Mouse (Mus musculus): Measurements from ENCODE around the gene Cobll1. TPM values are rescaled to one million over a fixed set of nuclear protein-coding genes. Genes with fewer than 3 reads are reported as not detected.

Gene Cobll1
- polyA plus RNA-seq, 1 experiment from 2014 or later = 12.8 TPM

DNA sequence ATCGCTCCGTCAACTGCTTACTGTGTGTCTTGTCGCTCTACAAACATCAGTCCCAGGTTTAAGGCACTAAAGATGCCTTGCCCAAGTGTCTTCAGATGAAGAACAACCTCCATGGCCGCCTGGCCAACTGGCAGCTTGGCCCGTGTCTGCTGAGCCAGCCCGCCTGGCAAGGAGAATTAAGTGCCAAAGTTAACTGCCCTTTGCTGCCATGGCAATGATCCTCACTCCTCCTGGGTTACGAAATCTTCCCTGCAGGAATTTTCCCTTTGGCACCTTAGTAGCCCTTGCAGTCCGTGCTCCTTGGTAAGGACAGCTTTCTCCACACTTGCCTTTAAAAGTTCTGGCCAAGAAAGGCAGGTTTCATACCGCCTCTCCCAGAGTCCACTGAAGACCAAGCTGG lies 20.9 kb downstream of the Cobll1 start:
- Histone ChIP-seq H3K9me3 (replicated peaks) (no peaks in the 10 kb centered on the region), H3K36me3 (no peaks in the 10 kb centered on the region), H3K4me2 (no peak overlapping the region), H3K4me3 (no peak overlapping the region), H3K27me3 (replicated peaks) (no peaks in the 10 kb centered on the region), H3K9ac (no peak overlapping the region), H3K27ac (ENCODE audit: poor library complexity, severe bottlenecking) (no peak overlapping the region), H3K4me1 (replicated peaks) (peaks cover 10% of the 10 kb centered on the region; the same call in 1 of the 2 replicates)
- 89% methylated on average over 9 of the region's 9 CpGs for WGBS
- ATAC-seq (ENCODE audit: insufficient number of reproducible peaks, low FRiP score) = no peak

DNA sequence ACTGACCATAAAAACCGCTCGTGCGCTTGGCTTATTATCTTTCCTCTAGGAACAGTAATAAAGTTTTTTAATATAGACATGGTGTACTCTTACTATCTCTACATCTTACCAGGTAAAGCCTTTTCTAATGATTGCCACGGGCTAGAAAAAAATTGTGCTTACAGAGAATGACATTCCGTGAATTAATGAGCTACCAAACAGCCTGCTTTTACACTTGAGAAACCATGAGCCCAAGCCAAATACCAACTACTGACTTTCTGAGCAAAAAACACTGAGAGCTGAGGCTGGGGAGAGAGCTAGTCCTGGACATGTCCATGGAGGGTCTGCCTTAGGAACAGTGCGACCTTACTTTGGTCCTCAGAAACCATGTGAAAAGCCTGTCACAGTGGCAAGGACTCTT lies 21.5 kb downstream of the Cobll1 start:
- Histone ChIP-seq H3K4me2 (no peak overlapping the region), H3K27me3 (replicated peaks) (no peaks in the 10 kb centered on the region), H3K9me3 (replicated peaks) (no peaks in the 10 kb centered on the region), H3K4me1 (replicated peaks) (peaks cover 10% of the 10 kb centered on the region; the same call in 1 of the 2 replicates), H3K36me3 (no peaks in the 10 kb centered on the region), H3K4me3 (no peak overlapping the region), H3K27ac (ENCODE audit: poor library complexity, severe bottlenecking) (no peak overlapping the region), H3K9ac (no peak overlapping the region)
- WGBS = 89% methylated on average over 6 of the region's 6 CpGs
- ATAC-seq (ENCODE audit: insufficient number of reproducible peaks, low FRiP score) = no peak

DNA sequence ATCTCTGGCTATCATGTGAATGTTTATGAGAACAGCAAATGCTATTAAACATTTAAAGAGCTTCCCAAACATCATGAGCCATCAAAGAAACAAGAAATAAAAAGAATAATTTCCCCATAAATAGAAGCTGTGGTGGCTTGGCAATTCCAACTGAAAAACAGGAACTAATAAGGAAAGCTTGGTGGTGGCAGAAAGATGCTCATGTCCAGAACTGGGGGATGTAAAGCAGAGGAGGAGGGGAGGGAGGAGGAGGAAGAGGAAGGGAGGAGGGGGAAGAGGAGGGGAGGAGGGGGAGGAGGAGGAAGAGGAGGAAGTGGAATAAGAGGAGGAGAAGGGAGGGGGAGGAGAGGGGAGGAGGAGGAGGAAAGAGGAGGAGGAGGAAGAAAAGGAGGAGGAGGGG lies 23.0 kb downstream of the Cobll1 start:
- Histone ChIP-seq H3K9me3 (replicated peaks) (no peaks in the 10 kb centered on the region), H3K27me3 (replicated peaks) (no peaks in the 10 kb centered on the region), H3K9ac (no peak overlapping the region), H3K4me2 (no peak overlapping the region), H3K27ac (ENCODE audit: poor library complexity, severe bottlenecking) (no peak overlapping the region), H3K36me3 (no peaks in the 10 kb centered on the region), H3K4me3 (no peak overlapping the region), H3K4me1 (replicated peaks) (peaks cover 3% of the 10 kb centered on the region; the same call in 1 of the 2 replicates)
- no peak for ATAC-seq (ENCODE audit: insufficient number of reproducible peaks, low FRiP score)

DNA sequence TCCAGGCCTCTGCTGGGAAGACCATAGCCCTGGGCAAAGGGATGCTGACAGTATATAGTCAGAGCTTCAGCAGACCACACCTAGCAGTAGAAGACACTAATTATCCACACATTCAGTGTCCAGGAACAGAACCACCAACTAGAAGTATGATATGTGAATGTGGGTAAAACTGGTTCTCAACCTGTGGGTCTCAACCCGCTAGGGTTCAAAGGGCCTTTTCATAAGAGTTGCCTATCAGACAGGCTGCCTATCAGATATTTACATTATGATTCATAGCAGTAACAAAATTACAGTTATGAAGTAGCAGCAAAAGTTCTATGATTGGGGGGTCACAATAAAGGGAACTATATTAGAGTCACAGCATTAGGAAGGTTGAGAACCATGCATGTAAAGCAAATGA lies 24.6 kb downstream of the Cobll1 start:
- no peak overlapping the region for H3K4me3 ChIP-seq
- no peaks in the 10 kb centered on the region for H3K36me3 ChIP-seq
- no peak overlapping the region for H3K9ac ChIP-seq
- H3K27ac ChIP-seq (ENCODE audit: poor library complexity, severe bottlenecking) = no peak overlapping the region
- no peak overlapping the region for H3K4me2 ChIP-seq
- no peaks in the 10 kb centered on the region for H3K4me1 ChIP-seq (replicated peaks)
- no peaks in the 10 kb centered on the region for H3K9me3 ChIP-seq (replicated peaks)
- 96% methylated on average over 1 of the region's 1 CpGs for WGBS
- ATAC-seq (ENCODE audit: insufficient number of reproducible peaks, low FRiP score) = no peak
- no peaks in the 10 kb centered on the region for H3K27me3 ChIP-seq (replicated peaks)

DNA sequence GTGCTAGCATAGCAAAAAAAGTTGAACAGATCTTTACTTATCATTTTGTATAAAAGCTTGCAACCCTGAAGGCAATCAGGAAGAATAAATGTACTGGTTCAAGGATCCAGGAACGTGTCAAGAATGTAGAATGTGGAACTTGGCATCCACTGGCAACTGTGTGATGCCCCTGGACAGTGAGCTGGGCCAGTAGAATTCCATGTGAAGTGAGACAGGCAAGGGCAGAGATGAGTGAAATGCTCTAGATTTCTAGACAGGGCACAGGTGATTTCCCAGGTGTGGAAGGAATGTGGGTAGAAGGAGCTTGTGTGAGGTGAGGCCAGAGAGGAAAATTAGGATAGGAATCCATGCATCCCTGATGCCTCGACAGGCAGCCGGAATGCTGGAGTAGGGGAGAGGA lies 25.5 kb downstream of the Cobll1 start:
- Histone ChIP-seq H3K9ac (no peak overlapping the region), H3K36me3 (no peaks in the 10 kb centered on the region), H3K27me3 (replicated peaks) (no peaks in the 10 kb centered on the region), H3K9me3 (replicated peaks) (no peaks in the 10 kb centered on the region), H3K4me1 (replicated peaks) (no peaks in the 10 kb centered on the region), H3K4me2 (no peak overlapping the region), H3K4me3 (no peak overlapping the region), H3K27ac (ENCODE audit: poor library complexity, severe bottlenecking) (no peak overlapping the region)
- ATAC-seq (ENCODE audit: insufficient number of reproducible peaks, low FRiP score) = no peak
- 89% methylated on average over 3 of the region's 3 CpGs for WGBS

DNA sequence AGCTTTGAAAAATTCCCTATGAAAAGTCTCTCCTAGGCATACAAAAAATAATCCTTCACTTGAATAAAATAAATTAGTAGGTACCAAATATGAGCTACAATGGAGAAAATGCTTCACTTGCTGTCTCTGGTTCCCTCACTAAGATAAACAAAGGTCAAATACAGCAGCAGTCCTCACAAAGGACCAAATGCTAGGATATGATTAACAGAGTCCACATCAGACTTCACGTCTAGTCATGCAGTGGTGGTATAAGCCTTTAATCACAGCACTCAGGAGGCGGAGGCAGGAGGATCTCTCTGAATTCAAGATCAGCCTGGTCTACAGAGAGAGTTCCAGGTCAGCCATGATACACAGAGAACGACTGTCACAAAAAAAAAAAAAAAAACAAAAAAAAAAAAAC lies 27.6 kb downstream of the Cobll1 start:
- H3K36me3 ChIP-seq = no peaks in the 10 kb centered on the region
- H3K4me2 ChIP-seq = no peak overlapping the region
- ATAC-seq (ENCODE audit: insufficient number of reproducible peaks, low FRiP score) = no peak
- no peak overlapping the region for H3K9ac ChIP-seq
- H3K27ac ChIP-seq (ENCODE audit: poor library complexity, severe bottlenecking) = no peak overlapping the region
- H3K4me1 ChIP-seq (replicated peaks) = no peaks in the 10 kb centered on the region
- no peak overlapping the region for H3K4me3 ChIP-seq
- no peaks in the 10 kb centered on the region for H3K9me3 ChIP-seq (replicated peaks)
- WGBS = 81% methylated on average over 3 of the region's 3 CpGs
- H3K27me3 ChIP-seq (replicated peaks) = no peaks in the 10 kb centered on the region

DNA sequence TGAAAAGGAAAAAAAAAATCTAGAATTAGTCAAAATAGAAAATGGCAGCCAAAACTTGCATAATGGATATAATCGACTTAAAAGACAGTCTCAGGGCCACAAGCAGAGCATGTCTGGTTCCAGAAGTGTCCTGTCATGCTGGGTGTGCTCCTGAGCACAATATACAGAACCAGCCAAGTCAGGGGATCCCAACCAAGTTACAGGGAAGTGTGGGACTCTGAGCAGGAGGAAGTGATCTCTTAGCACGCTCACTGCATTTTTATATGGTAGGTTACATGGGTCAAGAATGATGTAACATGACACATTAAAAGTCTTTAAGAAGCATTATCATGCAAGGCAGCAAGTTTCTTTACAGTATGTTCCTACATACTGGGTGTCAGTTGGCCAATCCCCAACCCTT lies 31.5 kb downstream of the Cobll1 start:
- no peaks in the 10 kb centered on the region for H3K9me3 ChIP-seq (replicated peaks)
- ATAC-seq (ENCODE audit: insufficient number of reproducible peaks, low FRiP score) = no peak
- WGBS = 90% methylated on average over 2 of the region's 2 CpGs
- no peaks in the 10 kb centered on the region for H3K36me3 ChIP-seq
- 0 out of 2 replicates have a peak, but pooled peaks cover 2% of the 10 kb centered on the region for H3K4me1 ChIP-seq (replicated peaks)
- H3K27ac ChIP-seq (ENCODE audit: poor library complexity, severe bottlenecking) = no peak overlapping the region
- H3K27me3 ChIP-seq (replicated peaks) = no peaks in the 10 kb centered on the region
- H3K4me3 ChIP-seq = no peak overlapping the region
- H3K4me2 ChIP-seq = no peak overlapping the region
- H3K9ac ChIP-seq = no peak overlapping the region

DNA sequence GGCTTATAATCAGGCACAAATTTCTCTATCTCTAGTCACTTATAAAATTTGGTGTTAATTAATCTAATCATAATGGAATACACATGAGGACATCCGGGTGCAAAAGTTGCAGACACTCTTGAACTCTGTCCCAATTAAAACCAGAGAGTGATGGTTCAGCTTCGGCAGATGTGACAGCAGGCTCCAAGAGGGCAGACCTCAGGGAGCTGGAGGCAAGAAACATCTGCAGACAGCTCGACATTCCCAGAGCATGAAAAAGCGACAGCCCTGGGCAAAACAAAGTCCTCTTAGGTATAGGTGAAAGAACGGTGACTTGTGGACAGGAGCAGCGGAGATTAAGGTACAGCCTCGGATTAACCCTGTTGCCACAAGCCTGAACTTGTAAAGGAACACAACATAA lies 35.5 kb downstream of the Cobll1 start:
- no peak overlapping the region for H3K9ac ChIP-seq
- no peaks in the 10 kb centered on the region for H3K9me3 ChIP-seq (replicated peaks)
- H3K36me3 ChIP-seq = no peaks in the 10 kb centered on the region
- 56% methylated on average over 7 of the region's 7 CpGs for WGBS
- H3K4me1 ChIP-seq (replicated peaks) = 0 out of 2 replicates have a peak, but pooled peaks cover 2% of the 10 kb centered on the region
- H3K27ac ChIP-seq (ENCODE audit: poor library complexity, severe bottlenecking) = no peak overlapping the region
- H3K27me3 ChIP-seq (replicated peaks) = no peaks in the 10 kb centered on the region
- no peak overlapping the region for H3K4me2 ChIP-seq
- no peak overlapping the region for H3K4me3 ChIP-seq
- ATAC-seq (ENCODE audit: insufficient number of reproducible peaks, low FRiP score) = no peak

DNA sequence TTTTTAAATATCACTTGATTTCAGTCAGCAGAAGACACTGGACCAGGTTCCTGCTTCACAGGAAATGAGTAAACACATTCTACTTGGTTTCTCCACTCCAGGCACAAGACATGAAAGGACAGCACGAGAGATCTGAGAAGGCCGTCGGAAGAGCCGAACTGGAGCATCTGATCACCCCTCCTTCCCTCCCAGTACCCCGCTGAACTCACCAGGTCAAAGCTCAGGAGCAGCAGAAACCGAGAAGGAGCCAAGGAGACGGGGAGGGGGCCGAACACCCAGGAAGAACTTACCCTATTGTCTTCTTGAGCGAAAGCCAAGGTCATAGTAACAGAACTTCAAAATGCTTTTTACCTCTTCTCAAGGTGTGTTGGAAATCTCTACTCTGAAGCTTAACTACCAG lies 39.5 kb downstream of the Cobll1 start:
- no peak overlapping the region for H3K4me3 ChIP-seq
- H3K27me3 ChIP-seq (replicated peaks) = no peaks in the 10 kb centered on the region
- no peaks in the 10 kb centered on the region for H3K36me3 ChIP-seq
- ATAC-seq (ENCODE audit: insufficient number of reproducible peaks, low FRiP score) = no peak
- no peak overlapping the region for H3K4me2 ChIP-seq
- 85% methylated on average over 9 of the region's 9 CpGs for WGBS
- H3K9me3 ChIP-seq (replicated peaks) = no peaks in the 10 kb centered on the region
- H3K27ac ChIP-seq (ENCODE audit: poor library complexity, severe bottlenecking) = no peak overlapping the region
- H3K9ac ChIP-seq = no peak overlapping the region
- 0 out of 2 replicates have a peak, but pooled peaks cover 2% of the 10 kb centered on the region for H3K4me1 ChIP-seq (replicated peaks)

DNA sequence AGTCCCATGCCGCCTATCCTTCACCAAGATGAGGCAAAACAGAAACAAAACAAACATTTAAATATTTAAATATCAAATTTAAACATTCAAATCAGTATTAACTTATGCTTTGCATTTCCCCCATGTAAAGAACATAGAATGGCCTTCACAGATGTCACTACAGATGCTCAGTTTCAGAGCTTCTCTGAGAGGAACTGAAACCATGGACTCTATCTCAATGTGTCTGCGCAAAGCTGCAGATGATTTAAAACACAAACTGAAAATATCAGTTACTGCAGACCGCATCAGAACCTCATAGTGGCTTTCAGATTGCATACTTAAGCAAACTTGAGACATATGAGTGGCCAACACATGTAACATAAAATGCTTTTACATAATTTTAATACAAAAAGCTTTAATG lies 40.6 kb downstream of the Cobll1 start:
- no peaks in the 10 kb centered on the region for H3K36me3 ChIP-seq
- H3K4me2 ChIP-seq = no peak overlapping the region
- H3K9ac ChIP-seq = no peak overlapping the region
- H3K27me3 ChIP-seq (replicated peaks) = no peaks in the 10 kb centered on the region
- no peaks in the 10 kb centered on the region for H3K9me3 ChIP-seq (replicated peaks)
- H3K27ac ChIP-seq (ENCODE audit: poor library complexity, severe bottlenecking) = no peak overlapping the region
- 89% methylated on average over 3 of the region's 3 CpGs for WGBS
- H3K4me3 ChIP-seq = no peak overlapping the region
- H3K4me1 ChIP-seq (replicated peaks) = no peaks in the 10 kb centered on the region
- no peak for ATAC-seq (ENCODE audit: insufficient number of reproducible peaks, low FRiP score)

DNA sequence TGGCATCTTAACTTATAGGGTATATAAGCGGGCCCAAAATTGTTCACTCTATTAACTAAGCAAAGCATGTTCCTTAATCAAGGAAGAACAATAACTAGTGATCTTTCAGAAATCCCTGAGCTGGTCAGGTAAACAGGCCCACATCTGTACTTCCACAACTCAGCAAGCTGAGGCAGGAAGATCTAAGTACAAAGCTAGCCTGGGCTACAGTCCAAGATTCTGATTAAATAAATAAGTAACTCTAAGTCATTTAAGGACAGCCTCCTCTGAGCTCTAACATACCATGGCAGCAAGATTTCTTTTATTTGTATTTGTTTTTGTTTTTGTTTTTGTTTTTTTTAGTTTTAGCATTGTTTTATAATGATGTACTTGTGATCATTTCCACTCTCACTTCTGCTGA lies 42.2 kb downstream of the Cobll1 start:
- H3K9me3 ChIP-seq (replicated peaks) = no peaks in the 10 kb centered on the region
- H3K9ac ChIP-seq = no peak overlapping the region
- ATAC-seq (ENCODE audit: insufficient number of reproducible peaks, low FRiP score) = no peak
- H3K4me3 ChIP-seq = no peak overlapping the region
- H3K4me2 ChIP-seq = no peak overlapping the region
- no peak overlapping the region for H3K27ac ChIP-seq (ENCODE audit: poor library complexity, severe bottlenecking)
- no peaks in the 10 kb centered on the region for H3K36me3 ChIP-seq
- H3K27me3 ChIP-seq (replicated peaks) = no peaks in the 10 kb centered on the region
- peaks cover 11% of the 10 kb centered on the region for H3K4me1 ChIP-seq (replicated peaks)
- 88% methylated on average over 1 of the region's 1 CpGs for WGBS

DNA sequence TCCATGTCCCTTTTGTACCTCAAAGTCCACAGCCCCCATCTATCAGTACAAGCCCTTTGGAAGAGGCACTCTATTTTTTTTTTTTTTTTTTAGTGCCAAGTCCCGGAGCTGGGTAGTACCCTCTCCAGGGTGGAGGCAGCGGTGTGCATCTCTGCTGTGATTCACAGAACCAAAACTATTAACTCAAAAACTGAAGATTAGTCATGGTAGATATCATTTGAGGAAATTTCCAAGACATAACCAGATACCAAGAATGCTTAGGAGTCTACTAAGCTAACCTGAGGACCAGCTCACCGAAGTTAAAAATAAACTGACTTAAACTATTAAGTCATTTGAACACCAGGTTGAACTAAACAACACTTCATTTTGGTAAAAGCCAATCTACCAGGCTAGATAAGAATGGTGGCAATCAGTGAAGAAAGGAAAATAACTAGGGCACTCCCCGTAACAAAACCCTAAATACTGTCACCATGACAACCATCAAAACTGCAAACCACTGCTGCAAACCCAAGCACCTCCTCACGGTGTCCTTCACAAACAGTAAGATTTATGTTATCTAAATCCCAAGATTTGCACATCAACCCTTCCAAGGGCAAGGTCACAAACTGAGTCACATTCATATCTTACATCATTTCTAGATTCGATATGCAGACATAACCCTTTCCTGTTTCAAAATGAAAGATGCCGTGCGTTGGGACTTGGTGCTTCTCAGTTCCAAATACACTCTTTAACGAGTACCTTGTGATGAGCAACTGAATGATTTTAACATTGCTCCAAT lies 43.8 kb downstream of the Cobll1 start:
- Histone ChIP-seq H3K4me2 (no peak overlapping the region), H3K4me3 (no peak overlapping the region), H3K36me3 (no peaks in the 10 kb centered on the region), H3K9me3 (replicated peaks) (no peaks in the 10 kb centered on the region), H3K27me3 (replicated peaks) (no peaks in the 10 kb centered on the region), H3K9ac (no peak overlapping the region), H3K4me1 (replicated peaks) (peaks cover 23% of the 10 kb centered on the region), H3K27ac (ENCODE audit: poor library complexity, severe bottlenecking) (no peak overlapping the region)
- 78% methylated on average over 9 of the region's 9 CpGs for WGBS
- ATAC-seq (ENCODE audit: insufficient number of reproducible peaks, low FRiP score) = no peak
